Mouse (Mus musculus) small intestine, adult 2 months (tissue): ENCODE results near the gene Cox10. TPM values are rescaled to one million over a fixed set of nuclear protein-coding genes. Genes with fewer than 3 reads are reported as not detected.

Experiments used
- H3K27ac ChIP-seq: fragments of 200-500 bp; 2 replicates; pipeline ENCODE4 v1.5.1; 2012; ENCODE audit warnings: low read depth, low read length, control low read depth, inconsistent platforms; ENCODE audit not compliant: insufficient read depth
- H3K27me3 ChIP-seq: fragments of 200-500 bp; 2 replicates; pipeline ENCODE4 v1.6.1; 2012; ENCODE audit warnings: mild to moderate bottlenecking, moderate library complexity, low read length, inconsistent platforms; ENCODE audit not compliant: control insufficient read depth, insufficient read depth
- H3K36me3 ChIP-seq: fragments of 200-500 bp; 2 replicates; pipeline ENCODE4 v1.6.1; 2012; ENCODE audit warnings: mild to moderate bottlenecking, low read length, control low read depth, inconsistent platforms; ENCODE audit not compliant: control insufficient read depth, insufficient read depth
- H3K4me1 ChIP-seq: fragments of 200-500 bp; 2 replicates; pipeline ENCODE4 v1.6.1; 2012; ENCODE audit warnings: low read length, inconsistent platforms, mixed read lengths; ENCODE audit not compliant: control insufficient read depth, insufficient read depth, insufficient read length
- H3K4me3 ChIP-seq: fragments of 200-500 bp; 2 replicates; pipeline ENCODE4 v1.5.1; 2012; ENCODE audit warnings: low read depth, mild to moderate bottlenecking, control low read depth, inconsistent platforms, low read length, moderate library complexity
- CTCF ChIP-seq: fragments of 200-500 bp; IDR thresholded peaks from 2 replicates; pipeline ENCODE4 v1.5.1; 2012; ENCODE audit warnings: low read depth, mild to moderate bottlenecking, control low read depth, inconsistent platforms, low read length, moderate library complexity, mixed read lengths; ENCODE audit not compliant: insufficient replicate concordance, insufficient read length; ENCODE audit errors: extremely low read depth
- POLR2A ChIP-seq: fragments of 200-500 bp; IDR thresholded peaks from 2 replicates; pipeline ENCODE4 v1.6.1; 2012; ENCODE audit warnings: low read depth, mild to moderate bottlenecking, control low read depth, inconsistent platforms, low read length, moderate library complexity
- WGBS: fragments of 180-500 bp; shearing (Covaris S2); methylation state at CpG from one replicate; pipeline ENCODE4 v1.1.7; 2018; 5-methylcytosine and 5-hydroxymethylcytosine counted together
- polyA plus RNA-seq: library from polyadenylated mRNA; depleted of rRNA; stranded (reverse); fragments of >200 nt; gene quantifications from 2 replicates; pipeline ENCODE4 v1.2.3, GENCODE M21; 2012

Cox10 gene
- polyA plus RNA-seq, 1 experiment, result 15.2 TPM

GRCm38 (mm10) chr11:64022403-64023047, 56.7 kb downstream of the Cox10 start:
- Histone ChIP-seq H3K36me3 (0 out of 2 replicates have a peak, but pooled peaks cover 1% of the 10 kb centered on the region), H3K4me1 (peaks cover 5% of the 10 kb centered on the region; the same call in 1 of the 2 replicates), H3K27me3 (no peaks in the 10 kb centered on the region), H3K27ac (no peak overlapping the region), H3K4me3 (no peak overlapping the region)
- WGBS, result 66% methylated on average over 9 of the region's 9 CpGs
- TF ChIP-seq CTCF (no peak), POLR2A (no peak)

GRCm38 (mm10) chr11:64019235-64019634, 60.0 kb downstream of the Cox10 start:
- TF ChIP-seq POLR2A (no peak), CTCF (no peak)
- Histone ChIP-seq H3K27ac (no peak overlapping the region), H3K36me3 (0 out of 2 replicates have a peak, but pooled peaks cover 1% of the 10 kb centered on the region), H3K4me1 (no peaks in the 10 kb centered on the region), H3K27me3 (no peaks in the 10 kb centered on the region), H3K4me3 (no peak overlapping the region)
- WGBS, result 88% methylated on average over 8 of the region's 8 CpGs

GRCm38 (mm10) chr11:64018165-64018564, 61.1 kb downstream of the Cox10 start:
- Histone ChIP-seq H3K27me3 (no peaks in the 10 kb centered on the region), H3K36me3 (0 out of 2 replicates have a peak, but pooled peaks cover 1% of the 10 kb centered on the region), H3K4me3 (no peak overlapping the region), H3K27ac (no peak overlapping the region), H3K4me1 (no peaks in the 10 kb centered on the region)
- no peak for TF ChIP-seq CTCF
- no peak for TF ChIP-seq POLR2A
- 92% methylated on average over 5 of the region's 5 CpGs for WGBS

- H3K4me1 ChIP-seq, result 0 out of 2 replicates have a peak, but pooled peaks cover 3% of the 10 kb centered on the region
- TF ChIP-seq POLR2A (no peak), CTCF (no peak)
- 85% methylated on average over 6 of the region's 6 CpGs for WGBS
- H3K27me3 ChIP-seq, result no peaks in the 10 kb centered on the region
- H3K4me3 ChIP-seq, result no peak overlapping the region
- H3K27ac ChIP-seq, result no peak overlapping the region
- no peaks in the 10 kb centered on the region for H3K36me3 ChIP-seq
These were observed 64.0 kb downstream of the Cox10 start for GRCm38 (mm10) chr11:64015309-64015708.

GRCm38 (mm10) chr11:64010724-64011496, 68.4 kb downstream of the Cox10 start:
- H3K36me3 ChIP-seq, result no peaks in the 10 kb centered on the region
- TF ChIP-seq CTCF (no peak), POLR2A (no peak)
- no peak overlapping the region for H3K4me3 ChIP-seq
- 0 out of 2 replicates have a peak, but pooled peaks cover 3% of the 10 kb centered on the region for H3K4me1 ChIP-seq
- 56% methylated on average over 22 of the region's 22 CpGs for WGBS
- no peaks in the 10 kb centered on the region for H3K27me3 ChIP-seq
- no peak overlapping the region for H3K27ac ChIP-seq

GRCm38 (mm10) chr11:64004152-64004551, 75.1 kb downstream of the Cox10 start:
- no peak overlapping the region for H3K4me3 ChIP-seq
- no peak for TF ChIP-seq CTCF
- no peak for TF ChIP-seq POLR2A
- H3K27ac ChIP-seq, result no peak overlapping the region
- H3K27me3 ChIP-seq, result no peaks in the 10 kb centered on the region
- WGBS, result 90% methylated on average over 4 of the region's 4 CpGs
- peaks cover 7% of the 10 kb centered on the region; the same call in 1 of the 2 replicates for H3K4me1 ChIP-seq
- H3K36me3 ChIP-seq, result no peaks in the 10 kb centered on the region

GRCm38 (mm10) chr11:64003484-64003883, 75.8 kb downstream of the Cox10 start:
- H3K4me1 ChIP-seq, result peaks cover 7% of the 10 kb centered on the region; the same call in 1 of the 2 replicates
- no peak overlapping the region for H3K4me3 ChIP-seq
- WGBS, result 30% methylated on average over 3 of the region's 3 CpGs

More at GRCm38 (mm10) chr11:64003484-64003883, 75.8 kb downstream of the Cox10 start:
- Histone ChIP-seq H3K27ac (no peak overlapping the region), H3K27me3 (no peaks in the 10 kb centered on the region), H3K36me3 (no peaks in the 10 kb centered on the region)
- TF ChIP-seq CTCF, result no peak
- TF ChIP-seq POLR2A, result no peak
